19 mouse cellular contexts compared by ENCODE assay signal in genomic region chr13:70509375-70510016, GRCm38 (mm10).
DNase-seq lines count a peak whose midpoint lies in the region; ATAC-seq lines count a peak whose summit lies in the region.
"Had no signal": no experiment of that assay in that cellular context is flagged by ENCODE, and none has a peak within 500 bp of the region (broad histone marks: within the 10 kb centered on the region; RNA-seq: fewer than 3 reads in every experiment).

No protein-coding gene starts in this region.

- intact Hi-C loops in left cerebral cortex, postnatal 4 days (cut with DNase I), result no loop called here

- H3K9ac ChIP-seq in hindbrain, embryonic 12.5 days, result no peak overlapping the region
- no peak overlapping the region for H3K9ac ChIP-seq in midbrain, embryonic 13.5 days (replicated peaks)
- no peak overlapping the region for H3K9ac ChIP-seq in neural tube, embryonic 15.5 days (replicated peaks)
- H3K9ac ChIP-seq: heart, embryonic 12.5 days; liver, embryonic 15.5 days had no signal

- H3K36me3 ChIP-seq in hindbrain, embryonic 12.5 days, result no peaks in the 10 kb centered on the region
- H3K36me3 ChIP-seq in midbrain, embryonic 13.5 days, result no peaks in the 10 kb centered on the region
- no peaks in the 10 kb centered on the region for H3K36me3 ChIP-seq in neural tube, embryonic 15.5 days
- H3K36me3 ChIP-seq: G1E; heart, embryonic 12.5 days; liver, embryonic 15.5 days had no signal

- 74% methylated on average over 8 of the region's 8 CpGs for WGBS in hindbrain, embryonic 12.5 days
- 68% methylated on average over 8 of the region's 8 CpGs for WGBS in midbrain, embryonic 13.5 days
- WGBS in neural tube, embryonic 15.5 days, result 59% methylated on average over 8 of the region's 8 CpGs

- no peak overlapping the region for H3K4me2 ChIP-seq in hindbrain, embryonic 12.5 days (replicated peaks)
- H3K4me2 ChIP-seq in midbrain, embryonic 13.5 days (replicated peaks), result no peak overlapping the region
- no peak overlapping the region for H3K4me2 ChIP-seq in neural tube, embryonic 15.5 days
- H3K4me2 ChIP-seq: heart, embryonic 12.5 days; liver, embryonic 15.5 days had no signal

- ATAC-seq in hindbrain, embryonic 12.5 days (ENCODE audit: low FRiP score), result peak; percentile 72
- ATAC-seq in midbrain, embryonic 13.5 days, result peak; percentile 74
- peak; percentile 61 for ATAC-seq in neural tube, embryonic 15.5 days (ENCODE audit: low FRiP score)
- ATAC-seq: CD4-positive, CD25-positive, alpha-beta regulatory T cell, adult 4 months; intestine, embryonic 16.5 days had no signal

- peaks cover 5% of the 10 kb centered on the region for H3K4me1 ChIP-seq in hindbrain, embryonic 12.5 days
- H3K4me1 ChIP-seq in midbrain, embryonic 13.5 days (replicated peaks), result peaks cover 13% of the 10 kb centered on the region
- peaks cover 15% of the 10 kb centered on the region for H3K4me1 ChIP-seq in neural tube, embryonic 15.5 days
- H3K4me1 ChIP-seq: heart, embryonic 12.5 days; liver, embryonic 15.5 days; megakaryocyte, embryonic 14.5 days had no signal

- H3K9me3 ChIP-seq in hindbrain, embryonic 12.5 days (replicated peaks), result no peaks in the 10 kb centered on the region
- no peaks in the 10 kb centered on the region for H3K9me3 ChIP-seq in midbrain, embryonic 13.5 days
- H3K9me3 ChIP-seq in neural tube, embryonic 15.5 days (replicated peaks), result no peaks in the 10 kb centered on the region
- H3K9me3 ChIP-seq: heart, embryonic 12.5 days; liver, embryonic 15.5 days had no signal

- no peak overlapping the region for H3K4me3 ChIP-seq in hindbrain, embryonic 12.5 days
- H3K4me3 ChIP-seq in midbrain, embryonic 13.5 days (replicated peaks), result no peak overlapping the region
- no peak overlapping the region for H3K4me3 ChIP-seq in neural tube, embryonic 15.5 days (replicated peaks)
- H3K4me3 ChIP-seq: erythroblast, embryonic 14.5 days; heart, embryonic 12.5 days; liver, embryonic 15.5 days; megakaryocyte, embryonic 14.5 days; myocyte had no signal

- H3K27me3 ChIP-seq in hindbrain, embryonic 12.5 days, result no peaks in the 10 kb centered on the region
- no peaks in the 10 kb centered on the region for H3K27me3 ChIP-seq in midbrain, embryonic 13.5 days
- H3K27me3 ChIP-seq in neural tube, embryonic 15.5 days (replicated peaks), result no peaks in the 10 kb centered on the region
- H3K27me3 ChIP-seq: heart, embryonic 12.5 days; liver, embryonic 15.5 days; megakaryocyte, embryonic 14.5 days had no signal

- peak overlapping the region; percentile 58; the same call in 1 of the 2 replicates for H3K27ac ChIP-seq in hindbrain, embryonic 12.5 days
- H3K27ac ChIP-seq in midbrain, embryonic 13.5 days, result peak overlapping the region; percentile 21; the same call in 1 of the 2 replicates
- H3K27ac ChIP-seq in neural tube, embryonic 15.5 days (replicated peaks), result no peak overlapping the region
- H3K27ac ChIP-seq: liver, embryonic 15.5 days; stomach, postnatal 0 days had no signal

- DNase-seq in left cerebral cortex, postnatal 4 days, result peak; percentile 56
- no peak for DNase-seq in left cerebral cortex, adult 9 months (ENCODE audit: low spot score in 2 of 2)
- DNase-seq in ovary, adult 18-20 months (ENCODE audit: low spot score), result no peak
- DNase-seq in urinary bladder, postnatal 14 days (ENCODE audit: low spot score), result no peak
- DNase-seq: lung, postnatal 10 days; right cerebral cortex, postnatal 25 days; thymus, postnatal 14 days had no signal
